Mouse (Mus musculus) forebrain, embryonic 14.5 days (tissue): ENCODE results near the gene Usp6nl. TPM values are rescaled to one million over a fixed set of nuclear protein-coding genes. Genes with fewer than 3 reads are reported as not detected.
A peak's percentile ranks its signal among the peaks of the same experiment; 100 is the strongest.

Source experiments
- ATAC-seq: fragments of 200-750 bp; cut with Nextera tagmentation; 2 replicates; pipeline ENCODE4 v1.8.0; 2017; ENCODE audit warnings: mild to moderate bottlenecking, moderate library complexity
- DNase-seq: peaks from one replicate; pipeline ENCODE4 v3.0.0-alpha.2; 2015; ENCODE audit warnings: low spot score
- H3K27ac ChIP-seq: fragments of 300-500 bp; sonication (generic); 2 replicates; pipeline ENCODE4 v1.5.1; 2014; ENCODE audit warnings: low read depth, mild to moderate bottlenecking, control low read depth, low read length, moderate library complexity
- H3K27me3 ChIP-seq: fragments of 300-500 bp; sonication (generic); replicated peaks from 2 replicates; pipeline ENCODE4 v1.6.1; 2014; ENCODE audit warnings: low read length, control low read depth, mixed read lengths; ENCODE audit not compliant: control insufficient read depth, insufficient read depth
- H3K36me3 ChIP-seq: fragments of 300-500 bp; sonication (generic); 2 replicates; pipeline ENCODE4 v1.6.1; 2014; ENCODE audit warnings: low read length, control low read depth; ENCODE audit not compliant: control insufficient read depth, insufficient read depth
- H3K4me1 ChIP-seq: fragments of 300-500 bp; sonication (generic); 2 replicates; pipeline ENCODE4 v1.6.1; 2014; ENCODE audit warnings: antibody characterized with exemption, low read length, control low read depth; ENCODE audit not compliant: control insufficient read depth, insufficient read depth
- H3K4me2 ChIP-seq: fragments of 300-500 bp; sonication (generic); 2 replicates; pipeline ENCODE4 v1.6.1; 2014; ENCODE audit warnings: mild to moderate bottlenecking, control low read depth, low read length
- H3K4me3 ChIP-seq: fragments of 300-500 bp; sonication (generic); 2 replicates; pipeline ENCODE4 v1.5.1; 2014; ENCODE audit warnings: low read depth, low read length, control low read depth
- H3K9ac ChIP-seq: fragments of 300-500 bp; sonication (generic); 2 replicates; pipeline ENCODE4 v1.6.1; 2014; ENCODE audit warnings: mild to moderate bottlenecking, low read length, control low read depth, moderate library complexity
- H3K9me3 ChIP-seq: fragments of 300-500 bp; sonication (generic); replicated peaks from 2 replicates; pipeline ENCODE4 v1.6.1; 2016; ENCODE audit warnings: low read length, control low read depth, mixed read lengths; ENCODE audit not compliant: control insufficient read depth
- WGBS: fragments of 180-500 bp; shearing (Covaris S2); extraction: QIAGEN DNeasy Blood & Tissue Kit; methylation state at CpG from one replicate; pipeline ENCODE4 v1.1.7; 2014; 5-methylcytosine and 5-hydroxymethylcytosine counted together
- polyA plus RNA-seq: library from polyadenylated mRNA; unstranded; fragments of >200 nt; fragmentation: Nextera tagmentation; extraction: Ambion mirVana; gene quantifications from 2 replicates; pipeline ENCODE4 v1.2.1, GENCODE M21; 2014

Usp6nl gene
- polyA plus RNA-seq, 1 experiment from 2014 or later = 6.6 TPM

DNA sequence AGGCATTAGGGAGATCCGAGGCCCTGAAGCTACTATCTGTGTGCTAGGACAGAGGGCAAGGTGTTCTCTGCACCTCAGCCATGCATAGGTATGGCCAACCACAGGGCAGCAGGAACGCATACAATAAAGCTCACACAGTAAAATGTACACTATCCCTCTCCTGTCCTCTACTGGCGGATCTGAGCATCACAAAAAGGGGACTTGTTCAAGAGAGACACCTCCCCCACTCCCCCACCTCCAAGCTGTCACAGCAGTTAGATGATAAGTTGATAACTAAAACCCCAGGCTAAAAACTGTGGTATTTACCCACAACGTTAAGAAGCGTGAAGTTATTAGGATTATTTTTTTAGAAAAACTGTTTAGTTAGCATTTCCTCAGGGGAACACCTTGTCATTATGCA, 151.4 kb downstream of the Usp6nl start:
- no peak for DNase-seq
- H3K9ac ChIP-seq = no peak overlapping the region
- H3K27me3 ChIP-seq = no peaks in the 10 kb centered on the region
- WGBS = 88% methylated on average over 5 of the region's 5 CpGs
- H3K27ac ChIP-seq = no peak overlapping the region
- no peak overlapping the region for H3K4me3 ChIP-seq
- ATAC-seq = no peak
- H3K36me3 ChIP-seq = no peaks in the 10 kb centered on the region
- H3K9me3 ChIP-seq = no peaks in the 10 kb centered on the region
- no peak overlapping the region for H3K4me2 ChIP-seq
- H3K4me1 ChIP-seq = peaks cover 9% of the 10 kb centered on the region; the same call in 1 of the 2 replicates

DNA sequence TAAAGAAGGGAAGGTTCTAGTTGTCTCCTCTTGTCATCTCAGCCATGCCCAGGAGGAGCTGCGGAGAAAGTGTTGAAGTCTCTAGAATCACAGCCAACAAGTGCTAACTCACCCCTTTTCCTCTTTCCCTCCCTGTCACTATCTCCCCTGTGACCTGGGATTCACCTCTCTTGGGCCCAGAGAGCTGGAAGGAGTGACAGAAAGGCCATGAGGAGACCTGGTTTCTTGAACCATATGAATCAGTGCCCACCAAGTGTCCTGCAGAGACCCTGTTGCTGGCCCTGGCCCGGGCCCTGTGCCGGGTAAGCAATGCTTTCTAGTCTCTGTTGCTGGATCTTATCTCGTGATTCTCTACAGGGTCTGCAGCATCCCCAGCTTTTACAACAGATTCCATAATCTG, 155.4 kb downstream of the Usp6nl start:
- no peak overlapping the region for H3K9ac ChIP-seq
- WGBS = 97% methylated on average over 4 of the region's 4 CpGs
- H3K4me2 ChIP-seq = no peak overlapping the region
- H3K27ac ChIP-seq = no peak overlapping the region
- peaks cover 6% of the 10 kb centered on the region; the same call in 1 of the 2 replicates for H3K4me1 ChIP-seq
- no peak overlapping the region for H3K4me3 ChIP-seq
- no peaks in the 10 kb centered on the region for H3K36me3 ChIP-seq
- no peak for ATAC-seq
- H3K27me3 ChIP-seq = no peaks in the 10 kb centered on the region
- H3K9me3 ChIP-seq = no peaks in the 10 kb centered on the region
- DNase-seq = no peak

DNA sequence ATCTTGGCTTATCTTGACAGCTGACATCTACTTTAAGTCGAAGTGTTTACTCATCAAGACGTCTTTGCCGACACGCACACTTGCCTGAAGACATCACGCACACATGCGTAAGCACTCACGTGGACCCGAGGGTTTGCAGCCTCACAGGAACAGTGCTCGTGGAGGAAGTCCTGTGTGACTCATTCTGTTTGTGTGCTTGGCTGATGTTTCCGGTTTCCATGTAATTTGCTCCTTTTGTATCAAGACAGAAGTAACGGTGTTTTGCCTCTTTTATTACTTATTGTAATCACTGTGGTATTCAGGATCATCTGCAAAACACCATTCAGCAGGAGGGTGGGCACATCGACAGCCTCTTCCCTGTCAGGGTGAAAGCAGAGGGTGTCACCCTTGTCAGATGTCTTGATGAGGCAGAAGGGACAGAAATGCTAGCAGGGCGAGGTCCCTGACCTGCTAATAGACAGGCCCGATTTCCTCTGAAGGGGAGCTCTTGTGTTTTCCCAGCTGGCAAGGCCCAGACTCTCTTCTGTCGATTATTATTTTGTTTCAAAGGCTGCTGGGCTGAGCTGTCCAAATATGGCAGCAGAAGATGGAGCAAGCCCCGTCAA, 156.0 kb downstream of the Usp6nl start:
- peak overlapping the region; percentile 50; the same call in 1 of the 2 replicates for H3K27ac ChIP-seq
- WGBS = 62% methylated on average over 16 of the region's 16 CpGs
- peaks cover 10% of the 10 kb centered on the region for H3K4me1 ChIP-seq
- no peaks in the 10 kb centered on the region for H3K9me3 ChIP-seq
- no peaks in the 10 kb centered on the region for H3K36me3 ChIP-seq
- no peak overlapping the region for H3K4me3 ChIP-seq
- no peaks in the 10 kb centered on the region for H3K27me3 ChIP-seq
- H3K9ac ChIP-seq = no peak overlapping the region
- H3K4me2 ChIP-seq = no peak overlapping the region
- peak; percentile 33 for DNase-seq
- ATAC-seq = peak; percentile 35

DNA sequence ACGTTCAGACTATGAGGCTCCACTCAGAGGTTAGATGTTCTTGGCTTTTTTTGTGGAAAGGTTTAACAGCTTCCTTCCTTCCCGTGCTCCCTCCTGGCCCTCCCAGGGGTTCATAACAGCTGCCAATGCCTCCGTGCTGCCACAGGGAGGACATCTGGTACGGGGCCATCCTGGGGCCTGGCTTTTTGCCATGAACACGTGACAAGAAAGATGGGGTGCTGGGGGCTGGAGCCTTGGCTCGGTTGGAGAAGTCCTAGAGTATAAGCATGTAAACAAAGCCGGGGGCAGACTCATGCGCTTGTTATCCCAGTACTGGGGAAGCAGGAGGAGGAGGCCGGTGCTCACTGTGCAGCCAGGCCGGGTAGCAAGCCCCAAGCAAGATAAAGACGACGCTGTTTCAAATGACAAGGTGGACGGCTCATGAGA, 156.5 kb downstream of the Usp6nl start:
- peaks cover 16% of the 10 kb centered on the region for H3K4me1 ChIP-seq
- no peak overlapping the region for H3K9ac ChIP-seq
- H3K4me3 ChIP-seq = no peak overlapping the region
- peak overlapping the region; percentile 50; the same call in 1 of the 2 replicates for H3K27ac ChIP-seq
- no peaks in the 10 kb centered on the region for H3K27me3 ChIP-seq
- H3K9me3 ChIP-seq = no peaks in the 10 kb centered on the region
- no peak overlapping the region for H3K4me2 ChIP-seq
- peak; percentile 66 for DNase-seq
- peak; percentile 37 for ATAC-seq
- no peaks in the 10 kb centered on the region for H3K36me3 ChIP-seq
- 32% methylated on average over 13 of the region's 13 CpGs for WGBS

DNA sequence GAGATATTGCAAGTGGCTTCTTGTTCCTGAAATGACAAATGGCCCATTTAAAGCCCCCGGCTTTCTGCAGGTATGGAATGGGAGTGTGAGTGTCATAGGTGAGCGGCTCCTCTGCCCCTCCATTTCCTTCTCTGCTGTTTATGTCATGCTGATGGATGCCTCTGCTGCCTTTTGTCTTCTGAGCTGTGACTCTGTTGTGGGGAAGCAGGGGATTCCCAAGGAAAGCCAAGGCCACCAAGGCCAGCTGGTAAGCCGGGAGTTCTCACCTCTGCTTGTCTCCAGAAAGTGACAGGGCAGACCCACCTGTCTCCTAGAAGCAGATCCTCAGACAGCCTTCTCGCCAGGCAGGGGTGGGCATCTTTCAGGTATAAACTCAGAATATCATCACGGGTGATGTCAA, 157.2 kb downstream of the Usp6nl start:
- H3K9ac ChIP-seq = no peak overlapping the region
- H3K4me3 ChIP-seq = no peak overlapping the region
- H3K27ac ChIP-seq = no peak overlapping the region
- DNase-seq (no peak), ATAC-seq (no peak)
- H3K4me2 ChIP-seq = no peak overlapping the region
- peaks cover 19% of the 10 kb centered on the region for H3K4me1 ChIP-seq
- no peaks in the 10 kb centered on the region for H3K9me3 ChIP-seq
- 77% methylated on average over 5 of the region's 5 CpGs for WGBS
- no peaks in the 10 kb centered on the region for H3K27me3 ChIP-seq
- no peaks in the 10 kb centered on the region for H3K36me3 ChIP-seq

DNA sequence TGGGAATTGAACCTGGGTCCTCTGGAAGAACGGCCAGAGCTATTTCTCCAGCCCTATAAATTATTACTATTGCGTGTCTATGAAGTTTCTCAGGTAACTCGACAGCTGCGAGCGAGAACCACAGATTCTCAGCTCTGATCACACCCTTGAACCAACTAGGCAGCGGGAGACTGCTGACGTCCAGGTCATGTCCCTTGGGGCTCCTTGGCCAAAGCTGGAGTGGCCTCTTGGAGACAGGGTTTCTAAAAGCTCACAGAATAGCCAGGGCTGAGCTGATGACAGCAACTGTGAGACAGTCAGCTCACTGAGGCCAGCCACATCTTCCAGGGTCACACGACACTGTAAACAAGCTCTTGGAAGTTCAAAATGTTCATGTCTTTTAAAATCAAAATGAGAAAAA, 159.5 kb downstream of the Usp6nl start:
- no peaks in the 10 kb centered on the region for H3K27me3 ChIP-seq
- H3K27ac ChIP-seq = no peak overlapping the region
- DNase-seq (no peak), ATAC-seq (no peak)
- no peaks in the 10 kb centered on the region for H3K36me3 ChIP-seq
- no peak overlapping the region for H3K4me3 ChIP-seq
- no peaks in the 10 kb centered on the region for H3K9me3 ChIP-seq
- H3K4me2 ChIP-seq = no peak overlapping the region
- H3K4me1 ChIP-seq = peaks cover 19% of the 10 kb centered on the region
- H3K9ac ChIP-seq = no peak overlapping the region
- 93% methylated on average over 8 of the region's 8 CpGs for WGBS

DNA sequence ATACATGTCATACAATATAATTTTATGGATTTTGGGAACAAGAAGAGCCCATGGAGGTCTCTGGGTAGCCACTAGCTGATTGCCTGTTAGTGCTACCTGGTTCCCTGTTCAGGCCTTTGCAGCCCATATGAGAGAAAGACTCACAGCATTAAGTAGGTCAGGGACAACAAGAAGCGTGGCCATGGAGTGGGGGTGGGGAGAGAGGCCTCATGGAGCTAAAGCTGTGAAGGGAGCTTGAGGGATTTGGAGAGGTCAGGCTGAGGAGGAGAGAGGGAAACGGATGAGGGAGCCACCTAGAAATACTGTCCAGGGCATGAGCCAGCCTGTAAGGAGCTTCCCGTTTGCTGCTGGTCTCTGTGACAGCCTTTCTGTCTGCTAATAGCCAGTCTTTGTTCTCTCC, 159.9 kb downstream of the Usp6nl start:
- 0 out of 2 replicates have a peak overlapping the region, but pooled peaks have one; percentile 27 for H3K27ac ChIP-seq
- H3K4me1 ChIP-seq = peaks cover 19% of the 10 kb centered on the region
- no peaks in the 10 kb centered on the region for H3K36me3 ChIP-seq
- H3K4me3 ChIP-seq = no peak overlapping the region
- H3K27me3 ChIP-seq = no peaks in the 10 kb centered on the region
- no peak for DNase-seq
- no peaks in the 10 kb centered on the region for H3K9me3 ChIP-seq
- ATAC-seq = no peak
- H3K4me2 ChIP-seq = no peak overlapping the region
- 37% methylated on average over 3 of the region's 3 CpGs for WGBS
- no peak overlapping the region for H3K9ac ChIP-seq

DNA sequence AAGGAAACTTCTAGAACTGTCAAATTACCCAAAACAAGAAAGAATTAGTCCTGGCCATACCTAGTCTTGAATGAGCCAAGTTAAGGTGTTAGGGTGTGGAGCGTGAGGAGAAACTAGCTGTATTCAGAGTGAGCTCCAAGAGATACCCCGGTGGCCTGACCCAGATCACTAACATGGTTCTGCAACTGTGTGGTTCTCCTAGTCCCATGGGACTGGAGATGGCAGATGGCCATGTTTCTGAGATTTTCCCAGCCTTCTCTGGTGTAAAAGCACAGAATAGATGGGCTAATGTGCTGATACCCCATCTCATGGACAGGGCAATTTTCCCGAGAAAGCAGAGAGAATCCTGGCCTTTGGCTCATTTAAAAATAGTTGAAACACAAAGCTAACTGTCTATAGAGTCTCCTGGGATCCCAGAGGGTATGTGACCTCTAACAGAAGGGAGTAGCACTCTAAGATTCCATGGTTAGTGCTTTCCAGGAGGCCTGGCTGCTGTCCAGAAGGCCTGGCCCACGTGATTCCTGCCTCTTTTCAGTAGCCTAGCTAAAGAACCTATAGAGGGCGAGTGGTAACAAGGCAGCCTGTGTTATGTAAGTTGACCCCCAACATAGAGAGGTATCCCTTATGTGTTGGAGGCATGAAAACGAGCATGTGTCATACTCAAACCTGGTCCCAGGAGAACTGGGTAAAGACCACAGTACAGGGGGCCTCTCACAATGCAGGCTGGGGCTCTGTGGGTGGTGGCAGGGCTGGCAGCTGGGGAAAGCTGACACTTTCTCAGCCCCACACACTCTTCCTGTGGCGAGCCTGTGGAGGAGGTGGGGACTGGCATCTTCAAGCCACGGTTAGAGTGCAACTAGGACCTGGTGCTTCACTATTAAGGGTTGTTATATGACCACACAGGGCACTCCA, 160.9 kb downstream of the Usp6nl start:
- H3K27ac ChIP-seq = peak overlapping the region; percentile 16; the same call in 1 of the 2 replicates
- WGBS = 25% methylated on average over 8 of the region's 8 CpGs

DNA sequence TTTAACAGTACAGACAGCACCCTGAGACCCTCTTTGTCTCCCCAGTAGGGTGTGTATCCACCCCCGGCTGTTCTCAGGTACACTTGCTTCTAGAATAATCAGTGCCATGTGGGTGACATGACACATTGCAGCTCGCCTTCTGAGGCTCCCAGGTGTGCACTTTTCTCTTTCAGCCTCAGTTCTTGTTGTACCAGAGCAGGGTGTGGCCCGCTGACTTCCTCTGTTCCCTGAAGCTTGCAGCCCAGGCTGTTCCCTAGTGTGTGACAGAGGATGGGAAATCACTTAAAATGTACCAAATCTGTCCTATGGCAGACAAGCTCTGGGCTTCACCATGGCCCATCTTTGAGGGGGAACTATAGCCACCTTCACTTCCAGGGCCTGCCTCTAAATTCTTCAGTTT, 161.7 kb downstream of the Usp6nl start:
- Histone ChIP-seq H3K36me3 (no peaks in the 10 kb centered on the region), H3K4me1 (peaks cover 14% of the 10 kb centered on the region), H3K27ac (no peak overlapping the region; the same call in 1 of the 2 replicates), H3K4me3 (no peak overlapping the region), H3K4me2 (no peak overlapping the region), H3K9me3 (no peaks in the 10 kb centered on the region), H3K9ac (no peak overlapping the region), H3K27me3 (no peaks in the 10 kb centered on the region)
- ATAC-seq (no peak), DNase-seq (no peak)
- 77% methylated on average over 3 of the region's 3 CpGs for WGBS

More for the DNA sequence above, 160.9 kb downstream of the Usp6nl start:
- no peaks in the 10 kb centered on the region for H3K27me3 ChIP-seq
- no peak overlapping the region for H3K9ac ChIP-seq
- ATAC-seq (peak; percentile 78), DNase-seq (peak; percentile 82)
- no peak overlapping the region for H3K4me3 ChIP-seq
- no peaks in the 10 kb centered on the region for H3K36me3 ChIP-seq
- H3K4me1 ChIP-seq = peaks cover 19% of the 10 kb centered on the region
- no peaks in the 10 kb centered on the region for H3K9me3 ChIP-seq
- no peak overlapping the region for H3K4me2 ChIP-seq
